Mouse (Mus musculus) megakaryocyte, adult 5-6 weeks (primary cell): ENCODE results near the gene Slc38a3. TPM values are rescaled to one million over a fixed set of nuclear protein-coding genes. Genes with fewer than 3 reads are reported as not detected.

Experiments
- ATAC-seq: 2 replicates; pipeline ENCODE4 v1.8.0; 2016; ENCODE audit warnings: mild to moderate bottlenecking, inconsistent platforms; ENCODE audit not compliant: poor library complexity, severe bottlenecking
- total RNA-seq, 2 experiments: library from RNA; stranded (forward) in 1 of 2; stranded (reverse) in 1 of 2; fragments of 153-499, 151-499 nt in 1 of 2; fragments of 221-1000, 200-1000 nt in 1 of 2; gene quantifications; 2 replicates each; pipeline versions ENCODE4 v1.2.3 to v1.2.4; 2015 to 2017

Slc38a3 gene
- total RNA-seq, 2 experiments from 2014 or later: not detected

GRCm38 (mm10) chr9:107640257-107640772, 29.0 kb downstream of the Slc38a3 start:
- ATAC-seq: peak; percentile 65

- no peak for ATAC-seq
These were observed 32.3 kb downstream of the Slc38a3 start for GRCm38 (mm10) chr9:107637070-107637469.

- peak; percentile 78 for ATAC-seq
These were observed 33.9 kb downstream of the Slc38a3 start, which contains the start of gene Gnai2 for GRCm38 (mm10) chr9:107635279-107636028. TSS of gene Gnai2 (minus strand) at chr9:107635367.

GRCm38 (mm10) chr9:107634406-107635278, 34.7 kb downstream of the Slc38a3 start:
- no peak for ATAC-seq

- peak; percentile 1; the same call in 1 of the 2 replicates for ATAC-seq
These were observed 35.5 kb downstream of the Slc38a3 start for GRCm38 (mm10) chr9:107633661-107634405.

- ATAC-seq: peak; percentile 53
These were observed 36.2 kb downstream of the Slc38a3 start for GRCm38 (mm10) chr9:107633091-107633660.

- ATAC-seq: no peak
These were observed 36.9 kb downstream of the Slc38a3 start for GRCm38 (mm10) chr9:107632478-107632877.

GRCm38 (mm10) chr9:107631861-107632260, 37.5 kb downstream of the Slc38a3 start:
- no peak for ATAC-seq

- ATAC-seq: no peak
These were observed 38.0 kb downstream of the Slc38a3 start for GRCm38 (mm10) chr9:107631311-107631826.

- ATAC-seq: no peak
These were observed 38.8 kb downstream of the Slc38a3 start for GRCm38 (mm10) chr9:107630576-107630975.

GRCm38 (mm10) chr9:107629901-107630425, 39.4 kb downstream of the Slc38a3 start:
- no peak for ATAC-seq

- peak; percentile 13 for ATAC-seq
These were observed 40.0 kb downstream of the Slc38a3 start for GRCm38 (mm10) chr9:107629411-107629730.

GRCm38 (mm10) chr9:107628721-107629410, 40.5 kb downstream of the Slc38a3 start:
- ATAC-seq: peak; percentile 73

GRCm38 (mm10) chr9:107627387-107628255, 41.7 kb downstream of the Slc38a3 start:
- no peak for ATAC-seq

- peak; percentile 28; the same call in 1 of the 2 replicates for ATAC-seq
These were observed 42.5 kb downstream of the Slc38a3 start for GRCm38 (mm10) chr9:107626844-107627277.

- no peak for ATAC-seq
These were observed 43.0 kb downstream of the Slc38a3 start for GRCm38 (mm10) chr9:107626158-107626843.

GRCm38 (mm10) chr9:107625351-107626128, 43.8 kb downstream of the Slc38a3 start:
- no peak for ATAC-seq
